Mouse (Mus musculus): ENCODE measurements at regions not wholly inside any gene's neighbourhood (a gene's known extent, or its start where the extent isn't known, plus 50 kb on each side); places are given as distances from the start of the nearest gene placed in this dataset.
A peak's percentile ranks its signal among the peaks of the same experiment; 100 is the strongest.

DNA sequence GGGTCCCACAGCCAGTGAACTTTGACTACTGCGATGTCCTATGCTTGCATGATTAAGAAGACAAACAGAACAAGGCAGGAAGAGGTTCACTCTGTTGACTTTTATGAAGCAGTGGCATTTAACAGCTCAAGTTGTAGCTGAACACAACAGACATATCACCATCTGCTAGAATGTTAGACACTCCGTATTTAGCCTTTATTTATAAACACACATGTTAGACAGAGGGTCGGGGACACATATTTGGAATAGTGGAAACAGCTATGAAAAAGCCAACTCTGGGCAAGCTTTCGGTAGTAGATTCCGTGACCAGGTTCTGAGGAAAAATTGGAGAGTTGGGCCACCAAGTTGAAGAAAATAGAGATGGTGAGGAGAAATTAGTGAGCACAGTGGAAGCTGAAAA lies 775.6 kb upstream of the Fam98a start:
- no peak for DNase-seq (ENCODE audit: low spot score in 2 of 2)

DNA sequence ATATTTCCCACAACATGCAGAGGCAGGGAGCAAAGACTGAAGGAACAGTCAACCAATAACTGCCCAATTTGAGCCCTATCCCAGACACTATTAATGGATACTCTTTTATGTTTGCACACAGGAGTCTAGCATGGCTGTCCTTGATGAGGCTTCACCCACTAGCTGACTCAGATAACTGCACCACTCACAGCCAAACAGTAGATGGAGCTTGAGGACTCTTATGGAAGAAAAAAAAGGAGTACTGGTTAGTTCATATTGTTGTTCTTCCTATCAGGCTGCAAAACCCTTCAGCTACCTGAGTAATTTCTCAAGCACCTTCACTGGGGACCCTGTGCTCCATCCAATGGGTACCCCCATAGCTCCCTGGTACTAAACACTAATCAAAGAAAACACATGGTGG lies 742.9 kb upstream of the Fam98a start:
- peak; percentile 26 to 31 for DNase-seq (ENCODE audit: low spot score in 2 of 2)
